Mouse (Mus musculus): ENCODE data around the gene Prkcz.

The Prkcz gene

DNA sequence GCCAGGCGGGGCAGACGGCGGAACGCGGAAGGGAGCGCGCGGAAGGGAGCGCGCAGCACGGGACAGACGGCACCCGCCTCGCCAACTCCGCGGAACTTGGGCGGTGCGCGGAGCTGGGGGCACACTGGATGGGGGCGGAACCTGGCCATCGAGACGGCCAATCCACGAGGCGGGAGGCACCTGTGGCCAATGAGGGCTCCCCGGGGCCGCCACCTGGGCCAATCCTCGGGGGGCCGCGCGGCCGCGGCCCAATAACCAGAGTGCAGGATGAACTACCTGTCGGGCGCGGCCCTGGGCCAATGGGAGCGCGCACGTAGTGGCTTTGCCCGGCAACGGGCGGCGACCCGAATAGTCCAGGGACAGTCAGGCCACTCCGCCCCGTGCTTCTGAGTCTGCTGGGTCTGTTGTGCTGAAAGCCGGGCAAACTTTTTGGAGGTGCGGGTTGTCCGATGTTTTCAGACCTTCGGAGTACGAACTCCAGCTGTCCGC, at the start of gene Prkcz:
Gene Prkcz (minus strand): TSS at position 59 of the 489 bp plus-strand sequence.
- no peak for DNase-seq (ENCODE audit: low read depth in 1 of 2, low spot score in 2 of 2)

DNA sequence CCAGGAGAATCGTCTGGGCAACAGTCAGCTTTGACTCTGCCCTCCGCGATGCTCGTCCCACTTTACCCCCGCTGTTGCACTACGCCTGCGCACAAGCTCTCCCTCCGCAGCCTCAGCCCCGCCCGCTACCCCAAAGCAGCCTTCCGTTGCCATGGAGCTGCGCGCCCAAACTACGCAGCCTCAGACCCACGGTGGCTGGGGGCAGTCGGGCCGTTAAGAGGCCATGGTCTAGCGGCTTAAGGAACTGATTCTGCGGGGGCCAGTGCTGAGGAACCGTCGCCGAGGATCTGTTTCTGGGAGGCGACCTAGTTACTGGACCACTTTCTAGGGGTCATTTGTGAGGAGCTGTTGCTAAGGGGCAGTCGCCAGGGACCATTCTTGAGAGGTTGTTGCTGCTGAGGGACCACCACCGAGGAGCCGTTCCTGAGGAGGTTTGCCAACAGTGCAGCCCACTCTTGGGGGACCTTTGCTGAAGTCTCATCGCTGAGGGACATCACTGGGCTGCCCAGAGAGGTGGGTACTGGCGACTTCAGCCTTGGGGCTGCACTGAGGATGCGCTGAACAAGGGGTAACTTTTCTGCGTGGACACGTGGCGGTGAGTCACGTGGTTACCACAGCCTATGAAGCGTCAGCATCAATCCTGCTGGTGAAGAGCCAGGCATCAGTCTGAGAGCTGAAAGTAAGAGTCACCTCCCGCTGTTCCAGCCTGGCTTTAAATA, 48.1 kb upstream of the Prkcz start, which contains the start of gene Cfap74:
Gene Cfap74 (plus strand): TSS at position 133 of the 719 bp plus-strand sequence.
- peak in 1 of 2 experiments; percentile 6 for DNase-seq (ENCODE audit: low read depth in 1 of 2, low spot score in 2 of 2)

DNA sequence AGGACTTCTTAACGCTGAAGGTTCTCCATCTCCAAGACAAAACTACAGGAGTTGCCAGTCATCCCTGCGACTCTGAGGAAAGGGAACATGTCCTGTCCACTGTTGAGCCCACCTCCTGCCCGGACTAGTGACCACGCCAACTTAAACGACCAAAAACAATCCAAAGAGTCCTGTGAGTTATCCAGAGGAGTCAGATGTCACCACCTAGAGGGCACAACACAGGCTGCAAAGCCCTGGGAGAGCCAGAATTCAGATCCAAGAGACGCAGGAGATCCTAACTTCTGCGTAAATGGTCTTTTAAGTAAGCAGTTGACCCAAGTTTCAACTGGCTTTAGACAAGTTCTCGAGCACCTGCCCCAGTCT, 47.5 kb upstream of the Prkcz start:
- no peak for DNase-seq (ENCODE audit: low read depth in 1 of 2, low spot score in 2 of 2)

DNA sequence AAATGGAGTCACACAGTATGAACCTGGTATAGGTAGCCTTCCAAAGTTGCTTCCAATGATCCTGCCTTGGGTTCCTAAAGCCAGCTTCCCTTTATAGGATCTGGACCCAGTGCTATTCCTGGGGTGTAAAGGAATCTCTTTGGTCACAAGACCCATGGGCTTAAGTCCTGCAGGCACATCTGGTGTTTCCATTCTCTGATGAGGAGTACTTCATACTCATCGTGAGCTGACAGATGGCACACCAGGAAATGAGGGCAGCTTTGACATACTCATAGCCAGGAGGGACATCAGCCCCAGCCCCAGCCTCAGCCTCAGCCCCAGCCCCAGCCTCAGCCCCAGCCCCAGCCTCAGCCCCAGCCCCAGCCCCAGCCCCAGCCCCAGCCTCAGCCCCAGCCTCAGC, 41.3 kb upstream of the Prkcz start:
- DNase-seq (ENCODE audit: low read depth in 1 of 2, low spot score in 2 of 2) = no peak

DNA sequence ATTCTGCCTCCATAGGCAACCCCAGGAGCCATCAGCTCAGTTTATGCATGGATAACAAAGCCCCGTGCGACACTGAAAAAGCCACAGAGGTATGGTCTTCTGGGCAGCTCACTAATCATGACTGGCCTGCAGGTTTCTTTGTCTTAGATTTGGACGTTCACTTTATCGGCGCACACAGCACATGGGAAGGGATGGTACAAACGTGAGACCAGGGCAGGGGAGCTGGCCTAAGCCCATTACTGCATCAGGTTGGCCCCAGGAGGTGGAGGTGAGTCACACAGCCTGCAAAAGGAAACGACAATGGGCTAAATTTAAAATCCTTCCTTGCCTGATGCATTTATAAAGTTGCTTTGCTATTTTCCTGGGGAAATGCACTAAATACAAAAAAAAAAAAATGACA, 40.0 kb upstream of the Prkcz start:
- DNase-seq (ENCODE audit: low read depth in 1 of 2, low spot score in 2 of 2) = no peak

DNA sequence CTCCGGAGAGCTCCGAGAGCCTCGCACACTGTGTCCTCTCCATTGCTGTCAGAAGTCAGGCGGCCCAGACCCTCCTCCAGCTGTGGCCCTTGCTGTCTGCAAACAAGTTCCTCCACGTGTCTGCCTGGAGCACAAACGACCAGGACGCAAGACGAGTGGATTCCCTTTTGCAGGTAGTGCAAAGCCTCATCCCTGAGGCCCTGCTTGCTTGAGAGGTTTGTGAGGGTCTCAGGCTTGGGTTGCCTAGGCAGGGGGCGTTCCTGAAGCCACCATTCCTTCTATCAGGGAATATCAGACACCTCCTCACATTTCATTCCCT, 37.0 kb upstream of the Prkcz start:
- no peak for DNase-seq (ENCODE audit: low read depth in 1 of 2, low spot score in 2 of 2)

DNA sequence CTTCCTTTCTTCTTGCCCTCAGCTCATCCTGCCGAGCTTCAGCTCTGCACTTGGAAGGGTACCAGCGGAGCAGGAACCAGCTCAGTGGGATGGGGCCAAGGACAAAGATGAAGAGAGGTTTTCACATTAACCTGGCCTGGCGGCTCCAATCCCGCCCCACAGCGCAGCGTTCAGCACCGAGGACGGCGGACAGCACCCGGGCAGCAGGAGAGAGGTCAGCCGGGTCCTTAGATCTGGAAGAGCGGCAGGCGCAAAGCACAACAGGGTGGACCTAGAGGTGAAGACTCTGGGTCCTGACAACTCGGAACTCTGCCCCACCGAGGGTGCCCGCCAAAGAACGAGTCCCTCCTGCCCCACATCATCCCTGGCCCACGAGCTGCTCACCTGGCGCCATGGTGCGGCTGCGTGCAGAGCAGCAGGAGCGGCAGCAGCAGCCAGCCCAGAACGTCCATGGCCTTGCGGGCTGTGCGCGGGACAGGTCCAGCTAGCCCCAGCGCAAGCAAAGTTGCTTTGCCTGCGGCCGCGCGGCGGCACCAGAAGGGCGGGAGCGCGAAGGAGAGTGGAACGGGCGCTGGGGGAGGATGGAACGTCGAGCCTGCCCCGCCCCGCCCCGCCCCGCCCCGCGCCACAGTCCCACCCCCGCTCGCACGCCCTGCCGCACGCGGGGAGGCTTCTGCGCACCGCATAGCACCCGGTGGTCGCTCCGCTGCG, 36.5 kb upstream of the Prkcz start, which contains the start of gene Gabrd:
Gene Gabrd (minus strand): TSS at position 602 of the 711 bp plus-strand sequence.
- DNase-seq (ENCODE audit: low read depth in 1 of 2, low spot score in 2 of 2) = no peak

DNA sequence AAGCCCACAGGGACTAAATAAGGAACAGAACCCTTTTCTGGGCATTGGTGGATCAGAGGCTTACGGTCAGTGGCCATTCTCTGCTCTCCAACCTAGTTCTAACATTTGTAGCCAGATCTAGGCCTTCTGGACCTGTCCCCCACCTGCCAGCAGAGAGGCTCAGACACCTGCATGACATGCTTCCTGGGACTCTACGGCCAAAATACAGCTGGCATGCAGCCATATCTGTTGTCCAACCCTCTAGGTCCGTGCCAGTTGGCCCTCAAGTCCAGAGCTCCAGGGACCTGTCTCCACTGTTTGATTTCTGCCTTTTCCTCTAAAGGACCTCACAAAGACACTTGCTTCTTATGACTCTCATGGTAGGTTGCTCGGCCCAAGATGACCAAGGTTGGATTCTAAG, 35.6 kb upstream of the Prkcz start:
- no peak for DNase-seq (ENCODE audit: low read depth in 1 of 2, low spot score in 2 of 2)

DNA sequence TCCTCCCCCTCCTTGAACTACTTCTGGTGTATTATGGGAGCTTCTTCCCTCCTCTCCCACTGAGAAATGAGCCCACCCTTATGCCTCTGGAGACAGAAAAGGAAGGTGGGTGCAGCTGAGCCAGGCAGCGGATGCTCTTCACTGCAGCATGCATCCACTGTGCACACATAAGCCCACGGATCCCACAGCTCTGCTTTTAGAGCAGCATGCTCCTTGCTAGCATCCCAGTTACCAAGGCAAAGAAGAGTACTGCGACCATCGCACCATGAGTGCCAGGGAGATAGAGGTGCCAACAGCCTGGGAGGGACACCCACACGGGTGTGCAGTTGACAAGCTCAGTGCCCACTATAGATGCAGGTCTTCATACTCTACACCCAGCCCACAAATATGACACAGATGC, 34.3 kb upstream of the Prkcz start:
- DNase-seq (ENCODE audit: low read depth in 1 of 2, low spot score in 2 of 2) = no peak

DNA sequence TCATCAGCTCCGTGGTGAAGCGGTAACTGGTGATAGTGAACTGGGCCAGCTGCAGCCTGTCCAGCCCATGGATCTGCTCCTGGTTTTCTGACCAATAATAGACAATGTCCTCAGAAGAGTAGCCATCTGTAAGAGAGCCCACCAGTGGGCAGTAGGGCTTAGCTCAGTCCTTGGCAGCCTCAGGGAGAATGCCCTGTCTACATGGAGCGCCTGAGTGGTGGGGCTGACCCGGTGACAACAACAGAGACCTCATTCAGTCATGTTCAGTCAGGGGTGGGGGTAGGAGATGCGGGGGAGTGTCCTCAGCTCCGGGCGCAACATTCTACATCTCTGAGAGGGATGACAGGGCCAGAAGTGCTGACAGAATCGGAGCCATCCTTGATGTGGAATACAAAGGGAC, 26.0 kb upstream of the Prkcz start:
- DNase-seq (ENCODE audit: low read depth in 1 of 2, low spot score in 2 of 2) = no peak

DNA sequence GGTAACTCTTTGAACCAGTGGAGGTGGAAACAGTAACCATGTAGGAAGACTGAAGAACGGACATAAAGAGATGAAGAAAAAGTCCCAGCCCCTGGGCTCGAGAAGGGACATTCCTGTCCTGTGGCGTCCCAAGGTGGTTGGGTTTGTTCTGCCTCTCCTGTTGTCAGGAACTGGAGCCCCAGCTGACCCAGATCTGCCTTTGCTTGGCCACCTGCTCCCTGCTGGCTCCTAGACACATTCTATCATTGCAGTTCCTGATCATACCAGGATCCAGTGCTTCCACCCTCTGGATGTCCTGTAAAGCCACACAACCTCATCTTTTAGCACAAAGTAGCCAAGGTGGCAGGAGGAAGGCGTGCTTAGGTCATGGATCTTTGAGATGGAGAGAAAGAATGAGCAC, 22.2 kb upstream of the Prkcz start:
- DNase-seq (ENCODE audit: low read depth in 1 of 2, low spot score in 2 of 2) = no peak

DNA sequence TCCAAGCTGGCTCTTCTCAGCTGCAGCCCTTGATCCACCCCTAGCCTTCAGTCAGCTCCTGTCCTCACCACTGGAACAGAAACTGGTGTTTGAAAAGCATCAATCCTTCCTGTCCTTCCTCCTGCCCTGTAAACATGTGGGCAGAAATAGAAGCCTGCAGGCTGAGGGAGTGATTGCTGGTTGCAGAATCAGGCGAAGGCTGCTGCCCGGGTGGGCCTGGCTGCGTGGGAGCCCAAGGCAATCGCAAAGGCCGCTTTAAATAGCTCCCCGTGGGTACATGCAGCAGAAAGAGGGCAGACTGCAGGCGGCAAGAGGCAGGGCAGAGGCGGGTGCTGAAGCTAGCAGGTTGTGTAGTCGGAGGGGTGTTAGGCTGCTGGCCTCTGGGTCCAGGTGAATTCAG, 21.6 kb upstream of the Prkcz start:
- no peak for DNase-seq (ENCODE audit: low read depth in 1 of 2, low spot score in 2 of 2)

DNA sequence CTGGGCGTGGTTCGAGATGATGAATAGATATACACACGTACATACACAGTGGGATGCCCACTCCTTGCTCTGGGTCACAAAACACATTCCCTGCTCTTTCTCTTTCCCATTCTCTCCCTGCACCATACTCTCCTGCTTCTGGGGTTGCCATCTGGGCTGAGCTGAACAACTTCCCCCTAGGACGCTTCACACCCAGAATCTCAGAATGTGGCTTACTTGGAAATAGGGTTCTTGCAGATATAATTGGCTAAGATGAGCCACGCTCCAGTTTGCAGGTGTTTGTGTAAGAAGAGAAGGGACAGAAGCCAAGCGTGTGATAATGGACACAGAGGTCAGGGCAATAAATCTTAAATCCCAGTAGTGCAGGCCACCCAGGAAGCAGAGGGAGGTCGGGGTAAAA, 20.8 kb upstream of the Prkcz start:
- DNase-seq (ENCODE audit: low read depth in 1 of 2, low spot score in 2 of 2) = no peak

DNA sequence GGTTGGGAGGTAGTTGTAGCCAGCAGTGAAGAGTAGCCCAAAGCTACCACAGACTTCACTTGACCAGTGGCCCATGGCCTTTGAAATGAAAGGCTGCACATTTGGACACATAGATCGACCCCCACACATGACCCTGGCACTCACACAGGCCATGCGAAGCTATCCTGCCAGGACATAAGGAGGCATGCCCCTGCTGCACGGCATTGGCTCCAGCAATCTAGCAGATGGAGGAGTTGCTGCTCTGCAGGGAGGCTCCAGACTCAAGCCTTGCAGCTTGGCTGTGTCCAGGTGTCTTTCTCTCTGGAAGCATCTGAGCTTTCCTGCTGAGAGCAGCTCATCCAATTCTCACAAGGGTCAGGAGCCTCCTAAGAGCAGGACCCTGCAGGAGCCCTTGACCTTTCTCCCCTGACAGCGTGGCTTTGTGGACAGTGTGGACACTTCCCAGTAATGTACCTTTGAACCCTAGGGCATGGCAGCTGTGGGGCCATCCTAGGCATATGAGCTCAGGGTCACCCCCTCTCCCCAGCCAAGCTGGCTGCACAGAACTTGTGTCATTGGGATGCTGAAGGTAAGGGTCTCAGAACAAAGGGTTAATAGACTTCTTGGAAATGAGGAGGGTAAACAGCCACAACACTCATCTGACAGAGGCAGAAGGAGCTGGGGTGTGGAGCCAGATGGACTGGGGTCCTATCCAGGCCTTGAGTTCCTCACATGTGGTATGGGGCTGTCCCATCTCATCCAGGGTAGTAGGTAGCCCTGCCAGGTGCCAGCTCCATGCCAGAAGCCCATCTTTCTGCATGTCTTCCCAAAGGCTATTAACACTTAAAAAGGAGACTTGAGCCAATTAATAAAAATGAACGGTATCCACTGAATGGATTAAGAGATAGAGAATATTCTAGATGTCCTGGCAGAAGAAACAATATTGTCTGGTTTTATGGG, 10.9 kb upstream of the Prkcz start:
- DNase-seq (ENCODE audit: low read depth in 1 of 2, low spot score in 2 of 2) = no peak

DNA sequence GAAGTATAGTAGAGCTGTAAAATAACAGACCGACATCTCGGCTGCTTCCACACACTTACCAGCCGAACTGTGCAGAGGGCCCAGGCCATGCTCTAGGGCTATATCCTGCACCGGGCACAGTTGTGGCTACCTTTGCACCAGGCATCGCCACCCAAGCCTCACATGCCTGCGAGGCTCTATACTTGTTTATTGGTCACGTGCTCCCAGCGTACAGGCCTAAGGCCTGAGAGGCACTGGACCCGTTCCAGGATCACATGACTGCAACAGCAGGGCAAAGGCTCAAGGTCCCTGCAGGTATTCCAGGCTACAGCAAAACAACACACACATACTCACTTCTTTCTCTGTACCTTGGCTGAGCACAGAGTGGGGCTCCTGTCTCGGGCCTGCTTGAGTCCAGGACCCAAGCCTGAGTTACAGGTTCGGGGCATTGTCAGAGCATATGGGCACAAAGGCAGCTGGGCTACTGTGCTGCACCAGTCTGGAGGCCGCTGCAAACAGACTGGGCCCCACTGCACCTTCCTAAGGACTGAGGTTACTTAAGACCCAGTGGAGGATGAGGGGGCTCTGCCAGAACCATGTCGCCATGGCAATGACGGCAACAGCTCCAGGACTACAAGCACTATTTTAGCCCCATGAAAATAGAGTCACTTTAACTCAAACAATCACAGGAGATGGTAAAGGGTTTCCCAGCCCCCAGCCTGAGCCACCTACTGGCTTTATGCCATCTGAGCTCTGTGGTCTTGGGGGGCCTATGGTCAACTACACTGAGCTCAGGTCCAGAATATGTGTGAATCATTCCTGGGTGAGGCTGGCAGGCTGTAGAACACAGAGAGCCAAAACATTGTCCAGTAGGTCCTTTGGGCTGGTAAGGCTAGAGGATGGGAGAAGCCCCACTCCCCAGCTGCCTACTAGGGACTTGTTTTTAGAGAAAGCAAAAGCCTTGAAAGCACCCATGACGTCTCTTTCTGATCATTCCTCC, 9.9 kb upstream of the Prkcz start:
- DNase-seq (ENCODE audit: low read depth in 1 of 2, low spot score in 2 of 2) = no peak

DNA sequence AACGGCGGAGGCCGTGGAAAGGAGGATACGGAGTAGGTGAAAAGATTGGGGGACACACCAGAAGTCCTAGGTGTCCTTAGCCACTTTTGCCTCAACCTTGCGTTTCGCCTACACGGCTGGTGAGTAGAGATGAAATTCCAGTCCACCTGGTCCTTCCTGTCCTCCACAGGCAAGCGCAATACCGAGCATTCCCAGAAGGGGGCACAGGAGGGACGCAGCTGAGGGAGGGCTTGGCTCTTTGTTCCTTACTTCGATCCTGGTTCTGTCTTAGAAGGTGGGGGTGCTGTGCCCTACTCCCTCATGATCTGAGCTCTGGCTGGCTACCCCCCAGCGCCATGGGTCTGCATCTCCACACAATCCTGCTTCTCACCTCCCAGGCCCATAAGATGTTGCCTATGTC, 7.5 kb upstream of the Prkcz start:
- DNase-seq (ENCODE audit: low read depth in 1 of 2, low spot score in 2 of 2) = no peak

DNA sequence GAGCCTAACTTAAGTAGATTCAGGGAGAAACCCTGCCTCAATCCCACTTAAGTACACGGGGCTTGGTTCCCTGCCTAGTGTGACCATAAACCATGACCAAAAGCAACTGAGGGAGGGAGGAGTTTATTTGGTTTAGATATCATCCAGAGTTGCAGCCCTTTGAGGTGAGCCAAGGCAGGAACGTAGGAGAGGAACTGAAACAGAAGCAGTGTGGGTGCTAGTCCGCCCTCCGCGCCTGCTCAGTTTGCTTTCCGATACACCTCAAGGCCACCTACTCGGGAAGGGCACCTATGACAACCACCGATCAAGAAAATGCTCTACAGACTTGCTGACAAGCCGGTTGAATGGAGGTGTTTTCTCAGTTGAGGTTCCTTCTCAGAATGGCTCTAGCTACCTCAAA, 6.6 kb upstream of the Prkcz start:
- no peak for DNase-seq (ENCODE audit: low read depth in 1 of 2, low spot score in 2 of 2)

DNA sequence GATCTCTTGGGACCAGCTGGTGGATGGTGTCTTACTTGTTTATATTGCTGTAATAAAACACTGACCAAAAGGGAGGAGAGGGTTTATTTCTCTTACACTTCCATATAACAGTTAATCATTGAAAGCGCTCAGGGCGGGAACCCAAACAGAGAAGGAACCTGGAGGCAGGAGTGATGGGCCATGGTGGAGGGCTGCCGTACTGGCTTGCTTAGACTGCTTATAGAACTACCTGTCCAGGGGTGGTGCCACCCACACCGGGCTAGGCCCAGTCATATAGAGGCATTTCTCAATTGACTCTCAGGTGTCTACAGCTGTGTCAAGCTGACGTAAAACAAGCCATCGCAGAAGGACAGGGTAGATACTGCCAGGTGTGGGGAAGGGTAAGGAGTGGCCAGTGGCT, 5.6 kb upstream of the Prkcz start:
- no peak for DNase-seq (ENCODE audit: low read depth in 1 of 2, low spot score in 2 of 2)

DNA sequence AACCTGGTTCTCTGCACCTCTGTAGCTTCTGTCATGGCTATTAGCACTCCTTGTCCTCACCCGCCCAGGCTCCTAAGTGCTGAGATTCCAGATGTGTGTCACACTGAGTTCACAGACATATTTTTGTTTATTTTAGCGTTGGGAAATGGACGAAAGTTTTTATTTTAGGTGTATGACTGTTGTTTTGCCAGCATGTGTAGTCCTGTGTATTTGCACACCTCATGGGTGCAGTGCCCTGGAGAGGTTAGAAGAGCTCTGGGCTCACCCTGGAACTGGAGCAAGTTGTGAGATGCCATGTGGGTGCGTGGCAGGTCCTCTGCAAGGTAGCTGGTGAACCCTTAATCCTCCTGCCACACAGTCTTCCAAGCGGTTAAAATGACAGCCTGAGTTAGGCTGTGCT, 1.3 kb upstream of the Prkcz start:
- no peak for DNase-seq (ENCODE audit: low read depth in 1 of 2, low spot score in 2 of 2)

DNA sequence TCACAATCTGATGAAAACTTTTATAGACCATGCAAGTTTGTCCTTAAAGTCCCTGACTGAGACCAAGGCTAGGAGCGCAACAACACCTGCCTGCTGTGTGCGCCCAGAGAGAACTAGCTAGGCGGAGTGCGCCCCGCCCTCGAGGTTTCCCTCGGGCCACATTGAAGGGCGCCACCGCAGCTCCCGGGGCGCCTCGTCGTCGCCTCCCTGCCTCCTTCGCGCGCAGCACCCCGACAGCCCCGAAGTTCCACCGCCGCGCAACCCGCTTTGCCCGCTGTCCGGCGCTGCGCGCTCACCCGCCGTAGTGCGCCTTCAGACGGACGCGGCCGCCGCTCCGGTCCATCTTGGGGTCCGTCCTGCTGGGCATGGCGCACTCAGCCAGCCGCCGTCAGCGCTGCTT, 305 bp downstream of the Prkcz start:
- no peak for DNase-seq (ENCODE audit: low read depth in 1 of 2, low spot score in 2 of 2)

Measured in monocyte, adult 2 months (primary cell).